In the genomic region with DNA sequence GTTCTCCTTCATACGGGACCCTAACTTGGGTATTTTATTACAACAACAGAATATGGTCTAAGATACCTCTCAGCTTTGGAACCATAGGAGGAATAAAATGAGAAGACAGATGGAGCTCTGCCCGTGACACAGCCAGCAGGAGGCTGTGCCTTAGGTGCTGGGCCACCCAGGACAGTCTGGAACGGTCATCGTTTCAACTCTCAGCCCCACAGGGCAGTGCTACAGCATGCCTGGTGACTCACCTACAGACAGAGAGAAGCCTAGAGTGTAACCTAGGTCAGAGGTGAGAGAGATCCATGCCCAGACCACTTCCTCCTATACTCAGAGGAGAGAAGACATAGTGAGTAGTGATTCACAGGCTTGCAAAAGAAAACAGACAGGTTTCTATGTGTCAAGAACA, we compare ENCODE assay signal across 17 mouse cellular contexts.
"Had no signal": no experiment of that assay in that cellular context is flagged by ENCODE, and none has a peak within 500 bp of the region (broad histone marks: within the 10 kb centered on the region; RNA-seq: fewer than 3 reads in every experiment).

No protein-coding gene starts in this region.

- DNase-seq: liver, embryonic 13.5 days; liver, postnatal 0 days; lung, postnatal 10 days; right cerebral cortex, postnatal 25 days; right cerebral cortex, postnatal 4 days; spleen, adult 18-20 months; thymus, adult 2 months; thymus, postnatal 25 days; thymus, postnatal 4 days had no signal

- ATAC-seq: liver, postnatal 0 days; midbrain, embryonic 13.5 days; midbrain, embryonic 15.5 days had no signal

- H3K9ac ChIP-seq: liver, embryonic 13.5 days; liver, embryonic 15.5 days; liver, postnatal 0 days; lung, embryonic 15.5 days; midbrain, embryonic 13.5 days; midbrain, embryonic 15.5 days; neural tube, embryonic 12.5 days had no signal

- H3K4me2 ChIP-seq: liver, embryonic 13.5 days; liver, embryonic 15.5 days; lung, embryonic 15.5 days; midbrain, embryonic 11.5 days; midbrain, embryonic 13.5 days; midbrain, embryonic 15.5 days; neural tube, embryonic 12.5 days had no signal

- H3K27me3 ChIP-seq: liver, embryonic 13.5 days; liver, embryonic 15.5 days; lung, embryonic 15.5 days; megakaryocyte, embryonic 14.5 days; midbrain, embryonic 13.5 days; midbrain, embryonic 15.5 days; neural tube, embryonic 12.5 days had no signal

- H3K9me3 ChIP-seq: liver, embryonic 13.5 days; liver, embryonic 15.5 days; lung, embryonic 15.5 days; megakaryocyte, embryonic 14.5 days; midbrain, embryonic 13.5 days; midbrain, embryonic 15.5 days; neural tube, embryonic 12.5 days had no signal

- H3K27ac ChIP-seq: liver, embryonic 13.5 days; liver, embryonic 15.5 days; lung, embryonic 15.5 days; macrophage; midbrain, embryonic 13.5 days; midbrain, embryonic 15.5 days; neural tube, embryonic 12.5 days had no signal

- H3K4me1 ChIP-seq: liver, embryonic 13.5 days; liver, embryonic 15.5 days; megakaryocyte, embryonic 14.5 days had no signal

- H3K36me3 ChIP-seq: liver, embryonic 13.5 days; liver, embryonic 15.5 days; lung, embryonic 15.5 days; midbrain, embryonic 13.5 days; midbrain, embryonic 15.5 days; neural tube, embryonic 12.5 days had no signal

- H3K4me3 ChIP-seq: liver, embryonic 13.5 days; liver, embryonic 15.5 days; lung, embryonic 15.5 days; megakaryocyte, embryonic 14.5 days; midbrain, embryonic 13.5 days; midbrain, embryonic 15.5 days; neural tube, embryonic 12.5 days had no signal
